In genomic region chr2:13785992-13786391, GRCm38 (mm10) we compare ENCODE assay signal across 1 mouse cellular context. TPM values are rescaled to one million over a fixed set of nuclear protein-coding genes. Genes with fewer than 3 reads are reported as not detected.
"Had no signal": no experiment of that assay in that cellular context is flagged by ENCODE, and none has a peak within 500 bp of the region (broad histone marks: within the 10 kb centered on the region; RNA-seq: fewer than 3 reads in every experiment).

No protein-coding gene starts in this region.

RNA-seq across cellular contexts. Expression of gene St8sia6, which starts 7.9 kb away (rescaled TPM):
- polyA plus RNA-seq: liver, embryonic 13.5 days had no signal
